Mouse (Mus musculus) bone marrow, adult 2 months (tissue): ENCODE measurements around the gene Cisd3.

Experiments used
- CTCF ChIP-seq: fragments of 200-500 bp; IDR thresholded peaks from 2 replicates; pipeline ENCODE4 v1.5.1; 2011; ENCODE audit warnings: low read length, control low read depth; ENCODE audit not compliant: control insufficient read depth, insufficient read depth
- POLR2A ChIP-seq: fragments of 200-500 bp; IDR thresholded peaks from 2 replicates; pipeline ENCODE4 v1.6.1; 2011; ENCODE audit warnings: low read depth, mild to moderate bottlenecking, control low read depth, low read length, borderline replicate concordance; ENCODE audit not compliant: control insufficient read depth

DNA sequence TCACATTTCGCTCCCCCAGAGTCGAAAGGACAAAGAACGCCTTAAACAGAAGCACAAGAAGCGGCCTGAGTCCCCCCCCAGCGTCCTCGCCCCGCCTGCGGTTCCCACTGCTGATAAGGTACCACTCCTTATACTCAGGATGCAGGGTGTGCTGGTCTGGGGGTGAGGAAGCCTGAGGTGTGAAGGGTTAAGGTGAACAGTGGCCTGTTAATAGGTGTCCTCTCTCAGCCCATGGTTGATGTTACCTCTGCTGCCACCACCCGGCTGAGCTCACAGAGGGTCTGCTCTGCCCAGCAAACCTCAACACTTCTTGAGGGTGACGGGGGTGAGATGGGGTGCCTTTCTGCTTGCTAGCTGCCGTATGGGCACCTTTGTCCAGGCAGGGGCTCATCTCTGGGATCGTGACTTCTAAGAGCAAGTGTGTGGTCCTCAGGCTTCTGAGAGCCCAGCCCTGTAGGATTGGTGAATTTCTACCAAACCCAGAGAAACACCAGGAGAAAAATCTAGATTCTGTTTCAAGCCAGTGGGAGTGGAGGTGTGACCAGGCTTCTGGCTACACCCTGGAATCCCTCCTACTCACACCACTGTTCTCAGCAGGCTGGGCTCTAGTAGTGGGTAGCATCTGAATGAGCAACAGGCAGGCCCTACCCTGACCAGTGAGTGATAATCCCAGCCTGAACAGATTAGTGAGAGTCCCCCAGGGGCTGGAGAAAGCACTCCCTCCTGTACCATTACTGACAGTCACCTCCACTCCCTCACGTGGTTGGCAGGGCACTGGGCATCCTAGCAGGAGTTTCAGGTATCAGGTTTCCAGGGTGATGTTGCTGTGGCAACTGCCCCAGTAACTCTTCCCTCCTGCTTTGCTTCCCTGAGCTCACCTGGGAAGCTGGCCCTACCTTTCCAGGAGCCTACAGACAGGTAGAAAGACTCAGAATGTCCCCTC is 15.1 kb upstream of the Cisd3 start:
- TF ChIP-seq CTCF (no peak), POLR2A (no peak)
